Mouse (Mus musculus) heart, embryonic 10.5 days (tissue): ENCODE results near the gene Nr4a3. TPM values are rescaled to one million over a fixed set of nuclear protein-coding genes. Genes with fewer than 3 reads are reported as not detected.

ENCODE experiments used
- polyA plus RNA-seq: library from polyadenylated mRNA; unstranded; fragments of >200 nt; fragmentation: Nextera tagmentation; extraction: Ambion mirVana; gene quantifications from 2 replicates; pipeline ENCODE4 v1.2.1, GENCODE M21; 2016

The Nr4a3 gene
- polyA plus RNA-seq, 1 experiment from 2014 or later, result 0.09 TPM

Other genes with a start within 250 kb of the Nr4a3 start
- 20.6 and 24.3 TPM in 2 replicates for gene Stx17, start 79.8 kb downstream of the Nr4a3 start, polyA plus RNA-seq
- gene Erp44, start 234.4 kb downstream of the Nr4a3 start, polyA plus RNA-seq, result 68.5 and 69.8 TPM in 2 replicates
- gene Invs, start 234.6 kb downstream of the Nr4a3 start, polyA plus RNA-seq, result 5.8 and 7.1 TPM in 2 replicates